Mouse (Mus musculus): Measurements from ENCODE around the gene Rps19. TPM values are rescaled to one million over a fixed set of nuclear protein-coding genes. Genes with fewer than 3 reads are reported as not detected.
A peak's percentile ranks its signal among the peaks of the same experiment; 100 is the strongest.
"Not testable (repeated sequence)": the region's sequence is repeated elsewhere in the genome, so short reads cannot be mapped to it uniquely, and the experiment has no call there.

Rps19 gene
- total RNA-seq (2021): 100 to 1,000 TPM; 680 to 704 TPM
- long read RNA-seq, experiment 1, transcript Rps19-203 (6 exons, 774 nt): major isoform, 131 of 146 reads
- long read RNA-seq, experiment 1, transcript Rps19-202 (6 exons, 633 nt): minor isoform, 7 of 146 reads
- long read RNA-seq, experiment 1, partial matches to known transcripts: 0 of 146 reads
- long read RNA-seq, experiment 1, other reads (novel, unspliced or antisense): 4 of 146 reads
- long read RNA-seq, experiment 2, transcript Rps19-203 (6 exons, 774 nt): major isoform, 93 of 110 reads
- long read RNA-seq, experiment 2, partial matches to known transcripts: 4 of 110 reads
- long read RNA-seq, experiment 2, other reads (novel, unspliced or antisense): 7 of 110 reads

DNA sequence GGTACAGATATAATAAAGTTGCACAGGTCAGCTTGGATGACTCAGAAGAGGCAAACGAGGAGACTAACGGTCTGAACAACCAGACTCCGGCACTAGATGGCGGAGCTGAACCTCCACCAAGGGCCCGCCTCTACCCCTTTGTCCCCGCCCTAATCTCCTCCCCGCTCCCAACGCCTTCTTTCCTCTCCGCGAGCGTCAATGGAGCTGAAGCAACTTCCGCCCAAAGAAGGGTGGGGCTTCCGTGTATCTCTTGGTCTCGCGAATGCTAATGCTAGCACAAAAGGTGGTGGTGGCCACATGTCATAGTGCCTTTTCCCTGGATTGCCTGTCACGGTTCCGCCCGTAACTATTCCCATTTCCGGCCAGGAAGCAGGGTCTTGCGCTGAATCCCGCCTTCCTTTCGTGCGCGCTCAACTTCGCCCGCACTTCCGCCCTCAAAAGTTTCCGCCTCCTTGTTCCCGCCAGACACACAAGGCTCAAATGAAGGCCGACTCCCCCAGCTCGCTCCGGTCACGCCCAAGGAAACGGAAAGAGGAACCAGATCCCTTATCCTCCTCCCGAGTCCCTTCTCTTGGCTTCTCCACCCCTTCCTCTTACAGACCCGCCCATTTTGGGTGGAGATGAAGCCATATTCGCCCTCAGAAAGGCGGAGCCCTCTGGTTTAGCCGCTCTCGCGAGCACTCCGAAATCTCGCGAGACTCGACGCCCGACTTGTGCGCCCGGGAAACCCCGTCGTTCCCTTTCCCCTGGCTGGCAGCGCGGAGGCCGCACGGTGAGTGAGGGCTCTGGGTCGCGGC lies at the start of gene Rps19:
Gene Rps19 (plus strand): TSS at position 476 of the 797 bp plus-strand sequence.
- DNase-seq: peak; percentile 99

GRCm38 (mm10) chr7:24838732-24839409 lies 45.3 kb upstream of the Rps19 start:
- not testable (repeated sequence) for DNase-seq

DNA sequence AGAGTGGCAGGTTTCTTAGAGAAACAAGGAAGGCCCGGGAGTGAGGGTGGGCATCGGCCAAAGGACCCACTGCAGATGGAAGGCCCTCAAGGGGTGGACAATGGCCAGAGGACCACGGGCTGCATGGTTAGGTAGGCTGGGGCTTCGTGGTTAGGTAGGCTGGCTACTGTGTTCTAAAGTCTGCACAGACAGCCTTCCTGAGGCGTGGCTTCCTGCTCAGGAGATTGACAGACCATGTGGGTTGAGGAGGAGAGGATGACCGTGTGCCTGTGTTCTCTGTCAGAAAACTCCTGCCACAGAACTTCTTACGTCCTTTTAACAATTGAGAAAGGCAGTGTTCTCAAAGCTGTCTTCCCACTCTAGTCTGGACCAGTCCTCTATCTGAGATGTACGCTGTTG lies 44.8 kb upstream of the Rps19 start:
- no peak for DNase-seq

DNA sequence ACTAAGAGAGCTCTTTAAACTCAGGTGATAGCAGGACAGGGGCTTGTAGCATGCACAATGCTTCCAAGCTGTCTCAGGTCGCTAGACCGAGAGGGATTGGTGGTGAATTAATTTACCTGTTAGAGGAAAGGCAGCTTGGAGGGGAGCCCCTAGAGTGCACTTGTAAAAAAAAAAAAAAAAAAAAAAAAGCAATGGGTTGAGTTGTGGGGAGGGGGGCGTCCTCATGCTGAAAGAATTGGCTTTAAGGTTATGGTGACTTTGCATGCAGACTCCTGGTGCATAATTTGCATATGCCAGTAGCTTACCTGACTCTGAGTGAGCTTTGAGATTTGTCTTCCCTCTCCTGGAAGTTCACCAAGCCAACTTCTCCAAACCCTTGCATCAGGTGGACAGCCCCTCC lies 43.8 kb upstream of the Rps19 start:
- no peak for DNase-seq

DNA sequence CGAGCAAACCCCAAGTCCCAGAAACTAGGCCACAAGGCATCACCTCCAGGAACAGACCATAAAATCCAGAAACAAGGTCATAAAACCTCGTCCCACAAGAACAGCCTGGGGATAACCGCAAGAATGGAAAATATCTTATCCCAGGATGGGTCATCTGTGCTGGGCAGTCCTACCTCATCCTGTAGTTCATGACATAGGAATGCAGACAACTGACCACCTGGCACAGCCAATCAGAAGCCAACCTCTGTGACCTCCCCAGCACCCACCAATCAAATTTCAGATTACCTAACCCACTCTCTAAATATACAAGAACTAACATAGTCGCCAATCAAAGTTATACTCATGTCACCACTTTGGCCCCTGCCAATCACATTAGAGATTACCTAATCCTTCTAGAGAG lies 43.2 kb upstream of the Rps19 start:
- no peak for DNase-seq

DNA sequence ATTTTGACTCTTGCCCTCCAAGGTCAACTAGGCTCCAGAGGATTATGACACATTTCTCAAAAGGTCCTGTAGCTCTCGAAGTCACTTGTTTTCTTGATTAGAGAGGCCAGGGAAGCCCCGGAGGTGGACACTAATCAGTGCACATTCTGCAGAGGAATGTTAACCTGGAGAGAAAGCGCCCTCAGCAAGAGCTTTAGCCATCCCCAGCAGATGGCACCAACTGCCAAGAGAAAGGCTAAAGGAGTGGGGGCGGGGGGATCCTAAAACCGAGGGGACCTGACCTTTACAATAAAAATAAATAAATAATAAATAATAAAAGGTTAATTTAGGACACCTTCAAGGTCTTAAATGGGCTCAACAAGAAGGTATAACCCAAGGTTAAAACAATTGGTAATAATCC lies 40.0 kb upstream of the Rps19 start:
- no peak for DNase-seq

DNA sequence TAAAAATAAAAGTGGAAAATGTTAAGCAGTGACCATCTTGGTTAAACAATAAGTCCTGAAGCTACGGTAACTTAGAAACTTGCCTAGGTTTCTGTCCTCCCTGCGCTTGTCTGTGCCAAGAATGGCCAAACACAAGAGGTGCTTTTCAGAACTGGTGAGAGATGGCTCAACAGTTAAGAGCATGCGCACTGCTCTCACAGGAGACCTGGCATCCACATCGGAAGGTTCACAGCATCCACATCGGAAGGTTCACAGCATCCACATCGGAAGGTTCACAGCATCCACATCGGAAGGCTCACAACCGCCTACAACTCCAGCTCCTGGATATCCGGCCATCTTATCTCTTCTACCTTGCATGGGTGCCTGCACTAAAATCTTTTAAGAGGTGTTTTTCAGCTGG lies 39.0 kb upstream of the Rps19 start:
- DNase-seq: no peak

- no peak for DNase-seq
These were observed 38.5 kb upstream of the Rps19 start for GRCm38 (mm10) chr7:24845713-24846112.

DNA sequence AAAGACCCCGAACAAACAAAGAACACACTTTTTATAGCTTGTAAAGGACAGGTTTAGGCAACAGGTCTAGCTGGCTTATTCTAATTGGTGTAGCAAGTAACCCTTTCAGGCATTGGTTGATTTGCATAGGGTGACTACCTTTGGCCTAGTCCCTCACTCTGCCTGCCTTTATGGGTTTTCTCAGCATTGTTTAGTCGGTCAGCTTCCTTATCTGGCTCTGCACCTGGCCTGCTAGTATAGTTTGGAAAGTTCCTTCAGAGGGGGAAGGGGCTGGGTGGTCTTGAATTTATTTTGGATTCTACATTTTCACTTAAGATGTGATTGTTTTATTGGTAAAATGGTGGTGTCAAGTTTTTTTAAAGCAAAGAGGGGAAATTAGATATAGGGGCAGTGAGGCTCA lies 37.6 kb upstream of the Rps19 start:
- not testable (repeated sequence) for DNase-seq

DNA sequence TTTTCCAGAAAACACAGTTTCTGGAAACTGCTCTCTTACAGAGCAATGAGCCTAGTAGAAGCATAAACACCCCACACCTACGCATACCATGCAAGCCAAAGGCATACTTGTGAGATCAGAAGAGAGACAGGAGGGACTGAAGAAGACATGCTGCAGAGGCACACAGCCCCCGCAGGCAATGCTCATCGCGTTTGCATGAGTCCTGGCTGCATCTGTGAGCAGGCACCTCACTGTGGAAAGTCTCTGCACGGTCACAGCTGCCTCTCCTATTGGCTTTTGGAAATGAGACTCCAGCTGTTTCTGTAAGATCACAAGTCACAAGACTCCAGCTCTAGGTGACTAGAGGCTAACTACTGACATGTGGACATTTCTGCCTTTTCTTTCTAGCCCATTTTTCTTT lies 34.0 kb upstream of the Rps19 start:
- DNase-seq: no peak

GRCm38 (mm10) chr7:24850899-24851303 lies 33.3 kb upstream of the Rps19 start:
- DNase-seq: no peak

- DNase-seq: no peak
These were observed 32.4 kb upstream of the Rps19 start for GRCm38 (mm10) chr7:24851596-24852325.

- DNase-seq: no peak
These were observed 31.5 kb upstream of the Rps19 start for GRCm38 (mm10) chr7:24852557-24853232.

DNA sequence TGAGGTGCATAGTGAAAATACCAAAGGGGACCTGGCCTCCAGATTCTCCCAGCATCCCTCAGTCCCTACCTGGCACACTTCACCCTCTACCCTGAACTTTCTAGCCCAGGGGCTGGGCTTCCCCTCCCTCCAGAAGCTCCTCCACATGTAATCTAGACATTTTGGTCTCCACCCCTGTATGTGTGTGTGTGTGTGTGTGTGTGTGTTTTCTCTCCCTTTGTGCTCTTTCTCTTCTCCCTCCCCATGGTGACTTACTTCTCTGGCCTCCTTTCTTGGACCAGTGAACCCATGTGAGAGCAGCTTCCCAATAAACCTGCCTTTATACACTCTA lies 31.0 kb upstream of the Rps19 start:
- no peak for DNase-seq

DNA sequence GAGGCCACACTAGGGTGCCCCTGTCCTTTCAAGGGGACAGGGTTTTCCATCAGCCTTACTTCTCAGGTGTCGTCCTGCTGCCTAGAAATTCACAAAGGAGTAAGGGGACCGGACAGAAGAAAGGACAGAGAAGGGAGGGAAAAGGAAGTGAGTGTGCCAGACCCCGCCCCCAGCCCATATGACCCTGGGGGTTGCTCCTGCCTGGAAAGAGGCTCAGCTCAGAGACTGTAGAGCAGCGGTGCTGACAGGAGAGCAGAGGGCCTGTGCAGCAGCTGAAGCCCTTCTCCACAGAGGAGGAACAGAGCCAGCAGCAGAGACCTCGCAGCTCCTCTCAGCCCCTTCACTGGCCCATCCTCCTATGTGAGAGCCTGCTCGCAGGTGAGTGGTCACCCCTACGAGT lies 30.5 kb upstream of the Rps19 start:
- no peak for DNase-seq

- no peak for DNase-seq
These were observed 27.6 kb upstream of the Rps19 start for GRCm38 (mm10) chr7:24856460-24857120.

GRCm38 (mm10) chr7:24859234-24859633 lies 24.9 kb upstream of the Rps19 start:
- DNase-seq: no peak

- DNase-seq: no peak
These were observed 22.3 kb upstream of the Rps19 start, which contains the start of gene Gm9844 for GRCm38 (mm10) chr7:24861913-24862312. Gene Gm9844 (plus strand): TSS chr7:24862213.

- no peak for DNase-seq
These were observed 21.3 kb upstream of the Rps19 start for GRCm38 (mm10) chr7:24862853-24863252.

DNA sequence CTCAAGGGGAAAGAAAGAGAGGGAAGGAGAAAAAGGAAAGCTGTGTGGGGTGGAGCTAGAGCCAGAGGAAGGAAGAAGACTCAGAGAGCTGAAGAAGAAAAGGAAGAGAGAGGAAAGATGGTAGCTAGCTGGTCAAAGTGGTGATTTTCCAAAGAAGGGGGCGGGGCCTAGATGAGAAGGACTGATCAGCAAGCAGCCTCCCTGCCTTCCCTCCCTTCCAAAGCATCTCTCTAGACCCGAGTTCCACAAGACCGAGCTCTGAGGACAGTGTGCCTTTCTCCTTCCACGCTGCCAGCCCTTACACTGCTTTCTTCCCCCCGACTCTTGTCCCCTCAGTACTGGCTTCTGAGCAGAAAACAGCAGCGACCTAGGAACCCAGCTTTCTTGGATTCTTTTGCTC lies 20.0 kb upstream of the Rps19 start:
- DNase-seq: no peak

DNA sequence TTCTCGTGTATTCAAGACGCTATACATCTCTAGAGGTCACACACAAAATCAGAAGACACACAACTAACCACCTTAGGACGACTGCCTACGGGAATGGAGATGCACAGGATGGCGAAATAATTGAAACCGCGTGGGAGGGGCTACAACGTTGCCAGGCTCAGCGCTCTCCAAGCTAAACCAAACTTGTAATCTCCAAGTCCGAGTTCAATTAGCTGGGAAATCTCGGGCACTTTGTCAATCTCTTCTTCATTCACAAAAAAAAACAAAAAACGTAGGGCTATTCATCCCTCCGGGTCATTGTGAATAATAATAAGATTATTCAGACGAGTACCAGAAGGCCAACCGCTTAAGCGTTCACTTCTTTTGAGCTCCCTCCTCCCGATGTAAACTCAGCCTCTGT lies 15.1 kb upstream of the Rps19 start:
- no peak for DNase-seq

Data from gastrocnemius, postnatal 10 days (tissue).